Mouse (Mus musculus) MEL (cell line): ENCODE data around the gene Erfe. TPM values are rescaled to one million over a fixed set of nuclear protein-coding genes. Genes with fewer than 3 reads are reported as not detected.

ENCODE experiments used
- DNase-seq: peaks from one replicate; pipeline ENCODE4 v3.0.0; 2011; ENCODE audit warnings: low read depth, low spot score
- H3K27ac ChIP-seq: 2 replicates; pipeline ENCODE4 v1.5.1; 2012; ENCODE audit warnings: low read depth, mild to moderate bottlenecking, control low read depth, low read length, moderate library complexity; ENCODE audit not compliant: control insufficient read depth
- H3K27me3 ChIP-seq, 2 experiments: fragments of 150-350 bp in 1 of 2; sonication (generic) in 1 of 2; 2 replicates each; pipeline ENCODE4 v1.6.1; 2012; ENCODE audit warnings: low read length in 2 of 2, mild to moderate bottlenecking in 2 of 2, improper control_type of control experiment in 1 of 2, moderate library complexity in 1 of 2; ENCODE audit not compliant: insufficient read depth in 2 of 2, control insufficient read depth in 1 of 2
- H3K36me3 ChIP-seq, 2 experiments: 2 replicates each; pipeline ENCODE4 v1.6.1; 2012 to 2014; ENCODE audit warnings: low read length in 2 of 2, improper control_type of control experiment in 1 of 2, inconsistent platforms in 1 of 2, mild to moderate bottlenecking in 1 of 2; ENCODE audit not compliant: insufficient read depth in 2 of 2, control insufficient read depth in 1 of 2
- H3K4me1 ChIP-seq, 2 experiments: fragments of 150-350 bp in 1 of 2; sonication (generic) in 1 of 2; 2 replicates each; pipeline ENCODE4 v1.6.1; 2012; ENCODE audit warnings: low read length in 2 of 2, improper control_type of control experiment in 1 of 2, mild to moderate bottlenecking in 1 of 2; ENCODE audit not compliant: insufficient read depth in 2 of 2, control insufficient read depth in 1 of 2
- H3K4me3 ChIP-seq, 2 experiments: fragments of 150-350 bp in 1 of 2; sonication (generic) in 1 of 2; 2 replicates each; pipeline ENCODE4 v1.5.1; 2012; ENCODE audit warnings: low read depth in 2 of 2, low read length in 2 of 2, mild to moderate bottlenecking in 2 of 2, moderate library complexity in 2 of 2, control low read depth in 1 of 2, improper control_type of control experiment in 1 of 2; ENCODE audit not compliant: control insufficient read depth in 1 of 2, insufficient read depth in 1 of 2
- H3K79me2 ChIP-seq: 2 replicates; pipeline ENCODE4 v1.6.1; 2012; ENCODE audit warnings: mild to moderate bottlenecking, low read length, moderate library complexity; ENCODE audit not compliant: control insufficient read depth, poor library complexity, insufficient read depth
- H3K9ac ChIP-seq: 2 replicates; pipeline ENCODE4 v1.6.1; 2012; ENCODE audit warnings: low read depth, mild to moderate bottlenecking, control low read depth, low read length, moderate library complexity; ENCODE audit not compliant: control insufficient read depth, poor library complexity, severe bottlenecking
- H3K9me3 ChIP-seq: fragments of 150-350 bp; sonication (generic); replicated peaks from 2 replicates; pipeline ENCODE4 v1.6.1; 2012; ENCODE audit warnings: mild to moderate bottlenecking, low read length, improper control_type of control experiment, moderate library complexity; ENCODE audit not compliant: insufficient read depth
- CHD1 ChIP-seq: IDR thresholded peaks from 2 replicates; pipeline ENCODE4 v1.6.1; 2012; ENCODE audit warnings: low read depth, mild to moderate bottlenecking, inconsistent platforms, low read length, improper control_type of control experiment
- CHD2 ChIP-seq: IDR thresholded peaks from 2 replicates; pipeline ENCODE4 v1.6.1; 2011; ENCODE audit warnings: low read length, improper control_type of control experiment
- CTCF ChIP-seq, 3 experiments: IDR thresholded peaks in 2 of 3; conservative IDR thresholded peaks in 1 of 3; 2 replicates each; pipeline ENCODE4 v1.5.1; 2011 to 2012; ENCODE audit warnings: low read length in 3 of 3, low read depth in 2 of 3, mild to moderate bottlenecking in 2 of 3, improper control_type of control experiment in 1 of 3, inconsistent platforms in 1 of 3, mixed read lengths in 1 of 3, moderate library complexity in 1 of 3; ENCODE audit not compliant: control insufficient read depth in 1 of 3, insufficient read depth in 1 of 3, poor library complexity in 1 of 3, severe bottlenecking in 1 of 3
- ETS1 ChIP-seq: IDR thresholded peaks from 2 replicates; pipeline ENCODE4 v1.6.1; 2012; ENCODE audit warnings: low read depth, mild to moderate bottlenecking, inconsistent platforms, low read length, improper control_type of control experiment, moderate library complexity
- GABPA ChIP-seq: IDR thresholded peaks from 2 replicates; pipeline ENCODE4 v1.6.1; 2012; ENCODE audit warnings: low read depth, mild to moderate bottlenecking, inconsistent platforms, low read length, improper control_type of control experiment, moderate library complexity
- HCFC1 ChIP-seq: IDR thresholded peaks from 2 replicates; pipeline ENCODE4 v1.6.1; 2012; ENCODE audit warnings: low read depth, mild to moderate bottlenecking, inconsistent platforms, low read length, improper control_type of control experiment, moderate library complexity
- JUND ChIP-seq: IDR thresholded peaks from 2 replicates; pipeline ENCODE4 v1.6.1; 2011; ENCODE audit warnings: low read depth, mild to moderate bottlenecking, improper control_type of control experiment, low read length
- MAFK ChIP-seq: IDR thresholded peaks from 2 replicates; pipeline ENCODE4 v1.6.1; 2011; ENCODE audit warnings: low read depth, mild to moderate bottlenecking, low read length, improper control_type of control experiment, borderline replicate concordance
- MEF2A ChIP-seq: IDR thresholded peaks from 2 replicates; pipeline ENCODE4 v1.6.1; 2014; ENCODE audit warnings: low read depth, mild to moderate bottlenecking, inconsistent platforms, low read length, improper control_type of control experiment; ENCODE audit not compliant: poor library complexity, insufficient replicate concordance, severe bottlenecking; ENCODE audit errors: extremely low read depth
- MYC ChIP-seq: IDR thresholded peaks from 2 replicates; pipeline ENCODE4 v1.6.1; 2011; ENCODE audit warnings: low read depth, mild to moderate bottlenecking, low read length, improper control_type of control experiment, moderate library complexity
- NELFE ChIP-seq: IDR thresholded peaks from 2 replicates; pipeline ENCODE4 v1.6.1; 2011; ENCODE audit warnings: low read depth, low read length, improper control_type of control experiment
- NRF1 ChIP-seq: IDR thresholded peaks from 2 replicates; pipeline ENCODE4 v1.6.1; 2014; ENCODE audit warnings: low read depth, mild to moderate bottlenecking, inconsistent platforms, low read length, improper control_type of control experiment, moderate library complexity; ENCODE audit not compliant: poor library complexity, insufficient read depth, severe bottlenecking
- POLR2A ChIP-seq, 2 experiments: IDR thresholded peaks; 2 replicates each; pipeline ENCODE4 v1.6.1; 2011 to 2012; ENCODE audit warnings: low read length in 2 of 2, mild to moderate bottlenecking in 2 of 2, control low read depth in 1 of 2, improper control_type of control experiment in 1 of 2, low read depth in 1 of 2, moderate library complexity in 1 of 2; ENCODE audit not compliant: control insufficient read depth in 1 of 2, insufficient read depth in 1 of 2, poor library complexity in 1 of 2
- POLR2AphosphoS2 ChIP-seq: IDR thresholded peaks from 2 replicates; pipeline ENCODE4 v1.6.1; 2011; ENCODE audit warnings: low read length, improper control_type of control experiment
- SMC3 ChIP-seq: IDR thresholded peaks from 2 replicates; pipeline ENCODE4 v1.6.1; 2011; ENCODE audit warnings: low read depth, low read length, improper control_type of control experiment
- TAL1 ChIP-seq: IDR thresholded peaks from 2 replicates; pipeline ENCODE4 v1.6.1; 2012; ENCODE audit warnings: mild to moderate bottlenecking, inconsistent platforms, low read length, moderate library complexity, mixed read lengths
- UBTF ChIP-seq: IDR thresholded peaks from 2 replicates; pipeline ENCODE4 v1.6.1; 2012; ENCODE audit warnings: low read depth, mild to moderate bottlenecking, inconsistent platforms, low read length, improper control_type of control experiment, moderate library complexity, borderline replicate concordance; ENCODE audit not compliant: insufficient read depth
- USF2 ChIP-seq, 2 experiments: IDR thresholded peaks; 2 replicates each; pipeline ENCODE4 v1.6.1; 2011 to 2012; ENCODE audit warnings: improper control_type of control experiment in 2 of 2, low read length in 2 of 2, borderline replicate concordance in 1 of 2, inconsistent platforms in 1 of 2, low read depth in 1 of 2, mild to moderate bottlenecking in 1 of 2; ENCODE audit not compliant: insufficient read depth in 1 of 2
- ZMIZ1 ChIP-seq: IDR thresholded peaks from 2 replicates; pipeline ENCODE4 v1.6.1; 2012; ENCODE audit warnings: low read depth, mild to moderate bottlenecking, inconsistent platforms, low read length, improper control_type of control experiment, moderate library complexity
- ZNF384 ChIP-seq: IDR thresholded peaks from 2 replicates; pipeline ENCODE4 v1.6.1; 2012; ENCODE audit warnings: low read depth, mild to moderate bottlenecking, inconsistent platforms, low read length, improper control_type of control experiment
- polyA plus RNA-seq, 2 experiments: library from polyadenylated mRNA; stranded (reverse) in 1 of 2; unstranded in 1 of 2; fragments of >175 nt in 1 of 2; fragments of >200 nt in 1 of 2; gene quantifications; 2 replicates each; pipeline versions ENCODE4 v1.2.1 to v1.2.4; 2012; ENCODE audit warnings: low replicate concordance in 2 of 2, low read depth in 1 of 2; ENCODE audit not compliant: insufficient read length in 2 of 2, insufficient read depth in 1 of 2, missing spikeins in 1 of 2
- total RNA-seq: library from RNA; depleted of rRNA; stranded (reverse); fragments of 300-350 nt; gene quantifications from 2 replicates; pipeline ENCODE4 v1.2.3, GENCODE M21; 2012

The Erfe gene
- total and polyA plus RNA-seq, 3 experiments: 4.6 to 9.1 TPM; not detected in 1

DNA sequence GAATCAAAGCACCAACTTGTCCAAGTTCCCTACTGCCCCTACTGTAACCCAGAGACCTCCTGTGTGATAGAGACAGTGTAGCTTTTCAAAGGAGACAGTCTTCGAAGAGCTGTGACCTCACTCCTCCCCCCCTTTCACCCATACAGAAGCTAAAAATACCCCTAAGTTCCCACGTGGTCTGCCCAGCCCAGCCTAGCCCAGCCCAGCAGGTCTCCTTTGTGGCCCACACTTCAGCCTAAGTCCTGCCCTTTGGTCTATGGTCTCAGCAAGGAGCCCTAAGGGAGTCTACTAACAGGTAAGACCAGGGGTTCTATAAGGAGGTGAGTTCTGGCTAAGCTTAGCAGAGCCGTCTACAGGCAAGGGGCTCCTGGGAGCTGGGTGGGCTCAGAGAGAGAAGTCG is 15.4 kb upstream of the Erfe start, which contains the start of gene Klhl30:
TSS of gene Klhl30 (plus strand) at position 176 of the 400 bp plus-strand sequence.
- no peaks in the 10 kb centered on the region for H3K79me2 ChIP-seq
- TF ChIP-seq HCFC1: no peak
- TF ChIP-seq POLR2A (IDR thresholded peaks at IDR 0.05; ENCODE audit: control insufficient read depth in 1 of 2, insufficient read depth in 1 of 2, low read depth in 1 of 2, low read length in 2 of 2, poor library complexity in 1 of 2): no peak
- no peak for TF ChIP-seq TAL1
- no peak for TF ChIP-seq MAFK
- no peak for TF ChIP-seq CHD2
- TF ChIP-seq CTCF (IDR thresholded peaks at IDR 0.05 in 2 of 3, conservative IDR thresholded peaks at IDR 0.05 in 1 of 3; ENCODE audit: control insufficient read depth in 1 of 3, insufficient read depth in 1 of 3, low read depth in 2 of 3, low read length in 3 of 3, poor library complexity in 1 of 3, severe bottlenecking in 1 of 3): no peak
- no peak for TF ChIP-seq POLR2AphosphoS2
- no peak for TF ChIP-seq GABPA
- TF ChIP-seq UBTF: no peak
- TF ChIP-seq USF2 (IDR thresholded peaks at IDR 0.05; ENCODE audit: borderline replicate concordance in 1 of 2, insufficient read depth in 1 of 2, low read depth in 1 of 2, low read length in 2 of 2): no peak
- TF ChIP-seq ZMIZ1: no peak
- TF ChIP-seq ZNF384: no peak
- no peak for TF ChIP-seq MYC
- no peak for TF ChIP-seq ETS1
- no peak for TF ChIP-seq JUND
- no peak for TF ChIP-seq CHD1
- no peaks in the 10 kb centered on the region for H3K4me1 ChIP-seq
- H3K9ac ChIP-seq: no peak within 1 kb of the TSS
- no peaks in the 10 kb centered on the region for H3K9me3 ChIP-seq
- H3K27ac ChIP-seq: no peak within 1 kb of the TSS
- no peak within 1 kb of the TSS for H3K4me3 ChIP-seq
- H3K36me3 ChIP-seq: no peaks in the 10 kb centered on the region
- DNase-seq: no peak
- no peaks in the 10 kb centered on the region; a peak in 1 of 4 replicates for H3K27me3 ChIP-seq

- Histone ChIP-seq H3K9me3 (no peaks in the 10 kb centered on the region), H3K27me3 (no peaks in the 10 kb centered on the region; a peak in 1 of 4 replicates), H3K9ac (no peak overlapping the region), H3K4me1 (no peaks in the 10 kb centered on the region), H3K27ac (no peak overlapping the region), H3K4me3 (no peak overlapping the region), H3K36me3 (no peaks in the 10 kb centered on the region), H3K79me2 (no peaks in the 10 kb centered on the region)
- TF ChIP-seq NRF1 (no peak), MEF2A (no peak), SMC3 (no peak), NELFE (no peak), CHD1 (no peak), MAFK (no peak)
- no peak for DNase-seq
Observed at GRCm38 (mm10) chr1:91351249-91351648, 15.0 kb upstream of the Erfe start.
